Mouse (Mus musculus) left cerebral cortex, postnatal 14 days (tissue): ENCODE measurements at regions not wholly inside any gene's neighbourhood (a gene's known extent, or its start where the extent isn't known, plus 50 kb on each side); places are given as distances from the start of the nearest gene placed in this dataset.

ENCODE experiments used
- DNase-seq, 2 experiments: peaks; one replicate each; pipeline ENCODE4 v3.0.0; 2021 to 2022; ENCODE audit warnings: low spot score in 2 of 2, mixed read lengths in 1 of 2
- intact Hi-C: fragments of 180-260 bp; cut with DNase I; formaldehyde crosslinking; loops from one replicate; pipeline ENCODE4 v1.15.1; 2025

- no peak for DNase-seq
- intact Hi-C loops: no loop called here
Observed at GRCm38 (mm10) chr14:60439106-60439505, 66.0 kb downstream of the Amer2 start.

- no peak for DNase-seq
- intact Hi-C loops: no loop called here
Observed at GRCm38 (mm10) chr14:60443821-60444551, 70.9 kb downstream of the Amer2 start.

- intact Hi-C loops: no loop called here
- DNase-seq: no peak
Observed at GRCm38 (mm10) chr14:60444552-60444937, 71.5 kb downstream of the Amer2 start.

- intact Hi-C loops: no loop called here
- DNase-seq: no peak
Observed at GRCm38 (mm10) chr14:60446037-60446436, 73.0 kb downstream of the Amer2 start.

- intact Hi-C loops: no loop called here
- DNase-seq: no peak
Observed at GRCm38 (mm10) chr14:60451216-60451615, 78.2 kb downstream of the Amer2 start.

- peak in 1 of 2 experiments; percentile 15 for DNase-seq
- intact Hi-C loops: no loop called here
Observed at GRCm38 (mm10) chr14:60451684-60452083, 78.6 kb downstream of the Amer2 start.

GRCm38 (mm10) chr14:60456767-60457166 lies 83.7 kb downstream of the Amer2 start:
- intact Hi-C loops: no loop called here
- peak; percentile 11 to 34 for DNase-seq

- intact Hi-C loops: no loop called here
Observed at GRCm38 (mm10) chr14:60484996-60485888, 112.2 kb downstream of the Amer2 start.

GRCm38 (mm10) chr14:60485889-60486274 lies 112.8 kb downstream of the Amer2 start:
- no peak for DNase-seq
- intact Hi-C loops: no loop called here

More at GRCm38 (mm10) chr14:60484996-60485888, 112.2 kb downstream of the Amer2 start:
- peak; percentile 52 to 65 for DNase-seq

- intact Hi-C loops: no loop called here
- no peak for DNase-seq
Observed at GRCm38 (mm10) chr14:60486278-60486935, 113.3 kb downstream of the Amer2 start.

GRCm38 (mm10) chr14:60489111-60489510 lies 116.1 kb downstream of the Amer2 start:
- no peak for DNase-seq
- intact Hi-C loops: no loop called here

- intact Hi-C loops: no loop called here
- no peak for DNase-seq
Observed at GRCm38 (mm10) chr14:60490886-60491285, 117.8 kb downstream of the Amer2 start.

- no peak for DNase-seq
- intact Hi-C loops: no loop called here
Observed at GRCm38 (mm10) chr14:60495441-60495840, 122.4 kb downstream of the Amer2 start.

- intact Hi-C loops: no loop called here
- no peak for DNase-seq
Observed at GRCm38 (mm10) chr14:60502552-60502951, 129.5 kb downstream of the Amer2 start.

- DNase-seq: no peak
- intact Hi-C loops: no loop called here
Observed at GRCm38 (mm10) chr14:60505066-60505465, 128.7 kb upstream of the Spata13 start.

GRCm38 (mm10) chr14:60506296-60506695 lies 127.5 kb upstream of the Spata13 start:
- intact Hi-C loops: no loop called here

GRCm38 (mm10) chr14:60513560-60513959 lies 120.2 kb upstream of the Spata13 start:
- intact Hi-C loops: loop anchor here (10.0 kb wide), 1 partner anchor 601 kb away; no protein-coding TSS in a partner anchor

More at GRCm38 (mm10) chr14:60506296-60506695, 127.5 kb upstream of the Spata13 start:
- DNase-seq: no peak

GRCm38 (mm10) chr14:60515094-60515786 lies 118.6 kb upstream of the Spata13 start:
- DNase-seq: no peak

More at GRCm38 (mm10) chr14:60513560-60513959, 120.2 kb upstream of the Spata13 start:
- DNase-seq: peak in 1 of 2 experiments; percentile 60

GRCm38 (mm10) chr14:60517891-60518290 lies 115.9 kb upstream of the Spata13 start:
- DNase-seq: no peak
- intact Hi-C loops: loop anchor here (5.0 to 10.0 kb wide), 2 partner anchors 254 to 597 kb away; no protein-coding TSS in a partner anchor

More at GRCm38 (mm10) chr14:60515094-60515786, 118.6 kb upstream of the Spata13 start:
- intact Hi-C loops: loop anchor here (5.0 to 10.0 kb wide), 2 partner anchors 257 to 600 kb away; no protein-coding TSS in a partner anchor
